Mouse (Mus musculus) liver, embryonic 15.5 days (tissue): ENCODE data around the gene Nsmce4a. TPM values are rescaled to one million over a fixed set of nuclear protein-coding genes. Genes with fewer than 3 reads are reported as not detected.

Source experiments
- ATAC-seq: fragments of 200-750 bp; cut with Nextera tagmentation; 2 replicates; pipeline ENCODE4 v1.8.0; 2017; ENCODE audit warnings: moderate number of reproducible peaks, mild to moderate bottlenecking, moderate library complexity; ENCODE audit not compliant: insufficient read depth
- H3K27ac ChIP-seq: fragments of 300-500 bp; sonication (generic); replicated peaks from 2 replicates; pipeline ENCODE4 v1.5.1; 2015; ENCODE audit warnings: mild to moderate bottlenecking, inconsistent platforms
- H3K27me3 ChIP-seq: fragments of 300-500 bp; sonication (generic); 2 replicates; pipeline ENCODE4 v1.6.1; 2015; ENCODE audit warnings: mild to moderate bottlenecking, inconsistent platforms
- H3K36me3 ChIP-seq: fragments of 300-500 bp; sonication (generic); replicated peaks from 2 replicates; pipeline ENCODE4 v1.6.1; 2015; ENCODE audit warnings: moderate library complexity, mild to moderate bottlenecking, inconsistent platforms
- H3K4me1 ChIP-seq: fragments of 300-500 bp; sonication (generic); replicated peaks from 2 replicates; pipeline ENCODE4 v1.6.1; 2015; ENCODE audit warnings: inconsistent platforms
- H3K4me2 ChIP-seq: fragments of 300-500 bp; sonication (generic); 2 replicates; pipeline ENCODE4 v1.6.1; 2015; ENCODE audit warnings: moderate library complexity, mild to moderate bottlenecking, inconsistent platforms
- H3K4me3 ChIP-seq: fragments of 300-500 bp; sonication (generic); replicated peaks from 2 replicates; pipeline ENCODE4 v1.5.1; 2015; ENCODE audit warnings: mild to moderate bottlenecking, inconsistent platforms
- H3K9ac ChIP-seq: fragments of 300-500 bp; sonication (generic); 2 replicates; pipeline ENCODE4 v1.6.1; 2015; ENCODE audit warnings: moderate library complexity, mild to moderate bottlenecking, inconsistent platforms
- H3K9me3 ChIP-seq: fragments of 300-500 bp; sonication (generic); replicated peaks from 2 replicates; pipeline ENCODE4 v1.6.1; 2016; ENCODE audit warnings: inconsistent platforms
- WGBS: fragments of 180-500 bp; shearing (Covaris S2); methylation state at CpG from one replicate; pipeline ENCODE4 v1.1.7; 2015; ENCODE audit warnings: mixed read lengths; ENCODE audit not compliant: insufficient replicate concordance; 5-methylcytosine and 5-hydroxymethylcytosine counted together
- polyA plus RNA-seq: library from polyadenylated mRNA; unstranded; fragments of >200 nt; fragmentation: Nextera tagmentation; extraction: Ambion mirVana; gene quantifications from 2 replicates; pipeline ENCODE4 v1.2.1, GENCODE M21; 2015

Nsmce4a gene
- polyA plus RNA-seq, result 83.9 and 90.7 TPM in 2 replicates

DNA sequence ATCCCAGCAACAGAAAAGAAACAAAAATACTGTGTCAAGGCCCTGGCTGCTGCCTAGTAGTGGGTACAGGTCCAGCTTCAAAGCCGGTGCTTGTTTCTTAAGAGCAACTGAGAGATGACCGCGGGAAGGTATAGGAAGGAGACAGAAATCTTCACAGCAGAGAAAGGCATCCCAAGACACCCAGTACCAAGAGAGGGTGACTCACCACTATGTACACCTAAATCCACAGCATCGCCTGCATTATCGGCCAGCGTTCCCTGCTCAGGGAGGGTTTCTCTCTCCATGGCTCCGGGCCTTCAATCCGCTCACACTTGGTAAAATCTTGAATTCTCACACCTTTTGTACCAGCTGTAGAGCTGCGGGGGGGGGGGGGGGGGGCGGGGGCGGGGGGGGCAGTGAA lies at the start of gene Nsmce4a:
TSS of gene Nsmce4a (minus strand) at position 298 of the 400 bp plus-strand sequence.
- H3K4me1 ChIP-seq, result no peaks in the 10 kb centered on the region
- H3K4me2 ChIP-seq, result no peak within 1 kb of the TSS
- no peak for ATAC-seq
- H3K27me3 ChIP-seq, result no peaks in the 10 kb centered on the region
- no peaks in the 10 kb centered on the region for H3K9me3 ChIP-seq
- no peak within 1 kb of the TSS for H3K9ac ChIP-seq
- H3K27ac ChIP-seq, result no peak within 1 kb of the TSS
- no peak within 1 kb of the TSS for H3K4me3 ChIP-seq
- WGBS, result 66% methylated on average over 11 of the region's 11 CpGs
- no peaks in the 10 kb centered on the region for H3K36me3 ChIP-seq

DNA sequence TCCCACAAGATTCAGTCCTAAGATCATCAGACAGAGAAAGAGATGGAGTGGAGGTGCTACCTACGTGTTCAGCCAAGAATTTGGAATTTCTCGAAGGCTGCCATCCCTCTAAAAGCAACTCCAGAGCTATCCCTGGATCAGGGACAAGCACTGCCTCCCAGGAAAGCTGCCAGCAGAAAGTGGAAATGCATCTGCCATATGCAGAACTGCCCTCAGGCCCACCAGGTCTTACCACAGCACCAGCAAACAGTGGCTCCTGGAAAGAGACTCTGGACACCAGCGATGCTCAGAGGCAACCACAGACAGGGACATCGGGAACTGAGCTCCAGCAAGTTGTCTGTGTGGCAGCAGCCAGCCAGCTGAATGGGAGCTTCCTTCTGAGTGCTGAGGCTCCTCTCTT lies 49.4 kb upstream of the Nsmce4a start:
- no peak overlapping the region for H3K9ac ChIP-seq
- 38% methylated on average over 4 of the region's 4 CpGs for WGBS
- H3K4me2 ChIP-seq, result no peak overlapping the region
- no peaks in the 10 kb centered on the region for H3K36me3 ChIP-seq
- ATAC-seq, result no peak
- no peak overlapping the region for H3K4me3 ChIP-seq
- H3K4me1 ChIP-seq, result no peaks in the 10 kb centered on the region
- H3K9me3 ChIP-seq, result no peaks in the 10 kb centered on the region
- H3K27me3 ChIP-seq, result no peaks in the 10 kb centered on the region; the same call in 1 of the 2 replicates
- no peak overlapping the region for H3K27ac ChIP-seq

DNA sequence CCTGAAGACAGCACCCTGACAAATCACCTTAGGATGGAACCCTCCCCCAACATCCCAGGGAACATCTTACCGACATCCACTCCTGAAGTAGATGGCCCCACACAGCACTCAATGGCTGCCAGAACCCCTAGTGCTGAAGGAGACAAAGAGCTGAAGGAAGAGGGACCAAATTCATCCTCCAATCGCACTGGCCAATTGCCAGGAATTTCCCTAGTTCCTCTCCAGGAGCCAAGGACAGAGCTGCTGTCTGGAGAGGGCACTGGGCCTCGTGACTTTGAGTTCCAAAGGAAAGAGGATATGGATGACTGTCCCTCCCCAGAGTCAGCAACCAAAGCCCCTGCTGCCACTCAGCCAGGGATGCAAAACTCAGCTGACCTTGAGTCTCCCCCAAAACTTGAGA lies 49.0 kb upstream of the Nsmce4a start:
- WGBS, result 29% methylated on average over 3 of the region's 3 CpGs
- ATAC-seq, result no peak
- Histone ChIP-seq H3K4me3 (no peak overlapping the region), H3K27me3 (no peaks in the 10 kb centered on the region; the same call in 1 of the 2 replicates), H3K9me3 (no peaks in the 10 kb centered on the region), H3K9ac (no peak overlapping the region), H3K4me2 (no peak overlapping the region), H3K27ac (no peak overlapping the region), H3K36me3 (no peaks in the 10 kb centered on the region), H3K4me1 (no peaks in the 10 kb centered on the region)

DNA sequence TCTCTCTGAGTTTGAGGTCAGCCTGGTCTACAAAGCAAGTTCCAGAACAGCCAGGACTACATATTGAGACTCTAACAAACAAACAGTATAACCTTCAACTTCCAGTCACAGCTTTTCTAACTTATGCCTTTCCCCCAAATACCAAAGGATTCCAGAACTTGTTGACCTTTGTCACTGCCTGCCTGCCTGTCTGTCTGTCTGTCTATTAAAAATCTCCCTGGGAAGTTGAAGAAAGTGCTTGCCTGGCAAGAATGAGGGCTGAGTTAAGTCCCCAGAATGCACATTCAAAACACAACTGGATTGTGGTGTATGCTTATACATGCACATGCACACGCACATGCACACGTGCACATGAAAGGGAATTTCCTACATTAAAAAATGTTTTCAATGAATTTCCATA lies 48.1 kb upstream of the Nsmce4a start:
- no peaks in the 10 kb centered on the region for H3K4me1 ChIP-seq
- no peak overlapping the region for H3K9ac ChIP-seq
- no peak overlapping the region for H3K27ac ChIP-seq
- H3K36me3 ChIP-seq, result no peaks in the 10 kb centered on the region
- no peaks in the 10 kb centered on the region for H3K9me3 ChIP-seq
- H3K4me3 ChIP-seq, result no peak overlapping the region
- H3K4me2 ChIP-seq, result no peak overlapping the region
- no peak for ATAC-seq
- no peaks in the 10 kb centered on the region; the same call in 1 of the 2 replicates for H3K27me3 ChIP-seq
- 83% methylated on average over 2 of the region's 2 CpGs for WGBS

DNA sequence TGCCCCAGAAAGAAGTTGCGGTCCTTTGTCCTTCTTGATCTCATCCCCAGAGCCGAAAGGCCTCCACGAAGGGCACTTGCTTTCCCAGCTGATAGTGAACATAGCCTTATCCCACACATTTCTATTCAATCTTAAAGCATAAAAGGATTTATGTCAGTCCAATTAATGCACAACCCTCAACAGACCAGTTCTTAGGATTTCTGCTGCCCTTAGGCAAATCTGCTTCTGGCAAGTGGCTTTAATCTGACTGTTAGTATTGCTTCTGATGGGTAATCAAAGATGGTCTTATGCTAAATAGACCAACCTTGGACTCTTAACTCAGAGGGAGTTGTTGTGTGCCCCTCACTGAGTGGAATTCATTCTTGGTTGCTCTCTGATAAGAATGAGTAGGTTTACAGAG lies 44.7 kb upstream of the Nsmce4a start:
- WGBS, result 76% methylated on average over 3 of the region's 3 CpGs
- no peak for ATAC-seq
- Histone ChIP-seq H3K27ac (no peak overlapping the region), H3K4me2 (no peak overlapping the region), H3K27me3 (no peaks in the 10 kb centered on the region), H3K36me3 (no peaks in the 10 kb centered on the region), H3K9me3 (no peaks in the 10 kb centered on the region), H3K4me1 (no peaks in the 10 kb centered on the region), H3K4me3 (no peak overlapping the region), H3K9ac (no peak overlapping the region)

DNA sequence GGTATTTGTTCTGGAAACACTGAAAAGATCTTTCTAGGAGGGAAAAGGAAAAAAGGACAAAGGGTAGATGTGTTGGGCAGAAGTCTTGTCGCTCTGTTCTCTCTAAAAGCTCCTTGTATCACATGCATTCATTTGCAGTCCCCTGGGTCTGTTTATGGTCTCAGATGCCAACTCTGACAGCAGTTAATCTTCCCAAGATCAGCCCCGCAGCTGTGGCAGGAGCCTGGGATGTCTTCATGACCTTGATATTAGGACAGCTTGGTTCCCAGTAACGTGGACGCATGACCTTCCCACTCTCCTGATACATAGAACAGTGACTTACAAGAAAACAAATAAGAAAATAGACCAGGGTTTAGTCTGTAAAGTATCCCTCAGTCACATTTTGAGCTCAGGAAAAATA lies 41.1 kb upstream of the Nsmce4a start:
- no peak for ATAC-seq
- Histone ChIP-seq H3K9me3 (no peaks in the 10 kb centered on the region), H3K27me3 (no peaks in the 10 kb centered on the region)

DNA sequence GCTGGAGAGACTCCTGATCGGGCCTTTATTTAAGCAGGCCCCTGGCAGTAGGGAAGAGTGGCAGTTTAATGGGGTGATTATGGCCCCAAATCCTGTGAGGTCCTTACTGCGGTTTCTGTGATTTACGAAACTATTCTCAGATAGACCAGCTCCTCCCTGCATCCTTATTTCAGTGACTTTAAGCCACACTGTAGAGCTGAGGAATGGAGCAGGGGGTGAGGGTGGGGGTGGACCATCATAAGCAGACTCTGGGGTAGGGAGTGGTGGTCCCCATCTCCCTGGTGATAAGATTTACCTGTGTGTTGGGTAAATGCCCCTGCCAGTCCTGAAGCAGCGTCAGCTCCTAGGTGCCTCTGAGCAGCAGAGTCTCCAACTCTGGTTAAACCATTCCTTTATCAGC lies 34.0 kb upstream of the Nsmce4a start:
- H3K9me3 ChIP-seq, result no peaks in the 10 kb centered on the region
- WGBS, result 63% methylated on average over 4 of the region's 4 CpGs

More for the DNA sequence above, 41.1 kb upstream of the Nsmce4a start:
- Histone ChIP-seq H3K4me3 (no peak overlapping the region), H3K4me2 (no peak overlapping the region), H3K36me3 (no peaks in the 10 kb centered on the region), H3K27ac (no peak overlapping the region), H3K4me1 (no peaks in the 10 kb centered on the region), H3K9ac (no peak overlapping the region)
- WGBS, result 57% methylated on average over 4 of the region's 4 CpGs

DNA sequence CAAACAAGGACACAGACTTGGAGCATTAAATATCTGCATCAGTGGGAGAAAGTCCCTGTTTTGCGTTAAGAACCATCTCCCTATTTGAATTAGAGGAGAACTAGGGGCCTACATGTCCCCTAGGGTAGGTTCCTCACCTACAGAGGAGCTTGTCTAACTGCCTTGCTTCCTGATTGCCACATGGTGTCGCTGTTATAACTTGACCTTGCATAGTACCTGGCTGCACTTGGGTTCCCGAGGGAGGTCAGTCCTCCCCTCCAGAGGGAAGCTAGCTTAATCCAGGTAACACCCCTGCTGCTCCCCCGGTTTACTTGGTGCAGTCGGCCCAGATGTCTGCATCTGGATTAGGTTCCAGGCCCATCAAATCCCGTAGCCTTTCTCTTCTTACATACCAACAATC lies 32.2 kb upstream of the Nsmce4a start:
- ATAC-seq, result no peak
- Histone ChIP-seq H3K4me1 (no peaks in the 10 kb centered on the region), H3K27me3 (no peaks in the 10 kb centered on the region)

More for the DNA sequence above, 34.0 kb upstream of the Nsmce4a start:
- Histone ChIP-seq H3K4me2 (no peak overlapping the region), H3K27ac (no peak overlapping the region), H3K9ac (no peak overlapping the region), H3K27me3 (no peaks in the 10 kb centered on the region), H3K4me1 (no peaks in the 10 kb centered on the region), H3K4me3 (no peak overlapping the region), H3K36me3 (no peaks in the 10 kb centered on the region)
- no peak for ATAC-seq

DNA sequence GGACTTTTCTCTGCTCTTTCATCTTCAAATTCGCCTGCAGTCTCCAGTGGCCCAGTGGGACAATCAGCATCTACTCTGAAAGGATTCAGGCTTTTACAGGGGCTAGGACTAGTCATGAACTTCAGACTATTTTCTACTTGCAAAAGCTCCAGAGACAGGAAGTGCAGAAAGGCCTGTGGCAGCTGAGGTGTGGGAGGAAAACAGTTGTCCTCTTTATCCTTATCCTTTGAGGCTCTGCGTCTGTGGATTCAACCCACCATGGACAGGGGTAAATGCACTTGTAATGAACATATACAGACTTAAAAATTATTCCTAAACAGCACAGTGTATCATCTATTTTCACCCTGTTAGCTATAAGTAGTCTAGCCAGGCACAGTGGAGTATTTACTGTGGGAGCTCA lies 31.5 kb upstream of the Nsmce4a start:
- H3K4me2 ChIP-seq, result no peak overlapping the region
- no peaks in the 10 kb centered on the region for H3K4me1 ChIP-seq
- H3K9me3 ChIP-seq, result no peaks in the 10 kb centered on the region
- H3K27me3 ChIP-seq, result no peaks in the 10 kb centered on the region
- no peaks in the 10 kb centered on the region for H3K36me3 ChIP-seq
- no peak overlapping the region for H3K9ac ChIP-seq
- no peak overlapping the region for H3K4me3 ChIP-seq
- ATAC-seq, result no peak
- H3K27ac ChIP-seq, result no peak overlapping the region
- 40% methylated on average over 2 of the region's 2 CpGs for WGBS

More for the DNA sequence above, 32.2 kb upstream of the Nsmce4a start:
- Histone ChIP-seq H3K4me3 (no peak overlapping the region), H3K9me3 (no peaks in the 10 kb centered on the region), H3K9ac (no peak overlapping the region), H3K36me3 (no peaks in the 10 kb centered on the region), H3K4me2 (no peak overlapping the region), H3K27ac (no peak overlapping the region)
- 19% methylated on average over 6 of the region's 6 CpGs for WGBS

DNA sequence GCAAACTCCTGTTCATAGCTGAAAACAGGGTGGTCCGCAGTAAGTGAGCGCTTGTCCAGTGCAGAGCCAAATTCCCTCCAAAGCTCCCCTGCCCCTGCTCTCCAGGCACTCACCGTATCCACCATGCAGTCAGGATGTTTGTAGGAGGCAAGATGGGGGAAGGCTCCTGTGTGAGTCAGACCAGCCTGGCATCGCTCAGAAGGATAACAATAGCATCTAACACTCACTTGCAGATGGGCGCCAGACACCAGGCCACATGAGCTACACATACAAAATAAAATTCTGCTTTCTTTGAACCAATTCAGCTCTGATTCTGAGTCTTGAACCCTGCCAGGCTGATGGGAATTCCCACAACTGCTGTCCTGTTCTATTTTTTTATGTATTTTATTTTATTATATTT lies 30.6 kb upstream of the Nsmce4a start:
- H3K9me3 ChIP-seq, result no peaks in the 10 kb centered on the region
- no peaks in the 10 kb centered on the region for H3K4me1 ChIP-seq
- H3K4me3 ChIP-seq, result no peak overlapping the region
- H3K9ac ChIP-seq, result no peak overlapping the region
- no peaks in the 10 kb centered on the region for H3K27me3 ChIP-seq
- H3K36me3 ChIP-seq, result no peaks in the 10 kb centered on the region
- no peak overlapping the region for H3K4me2 ChIP-seq
- no peak for ATAC-seq
- H3K27ac ChIP-seq, result no peak overlapping the region
- WGBS, result 67% methylated on average over 5 of the region's 5 CpGs

DNA sequence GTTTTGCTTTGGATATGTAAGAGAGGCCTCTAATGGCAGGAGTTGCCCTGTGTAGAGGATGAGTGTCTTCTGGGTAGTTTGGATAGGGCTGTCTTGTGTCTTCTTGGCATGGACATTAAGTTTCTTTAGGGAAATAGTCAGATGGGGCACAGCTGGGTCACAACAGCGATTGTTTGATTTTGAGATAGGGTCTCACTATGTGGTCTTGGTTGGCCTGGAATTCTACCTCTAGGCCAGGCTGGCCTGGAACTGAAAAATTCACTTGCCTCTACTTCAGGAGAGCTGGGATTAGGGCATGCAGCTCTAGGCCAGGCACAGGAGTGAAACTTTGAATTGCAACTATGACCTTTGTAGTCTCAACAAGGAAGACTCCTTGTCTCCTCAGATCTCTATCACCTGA lies 29.9 kb upstream of the Nsmce4a start:
- 50% methylated on average over 1 of the region's 1 CpGs for WGBS
- H3K4me1 ChIP-seq, result no peaks in the 10 kb centered on the region
- no peaks in the 10 kb centered on the region for H3K36me3 ChIP-seq
- no peaks in the 10 kb centered on the region for H3K27me3 ChIP-seq
- no peaks in the 10 kb centered on the region for H3K9me3 ChIP-seq
- no peak overlapping the region for H3K9ac ChIP-seq
- H3K4me2 ChIP-seq, result no peak overlapping the region
- no peak overlapping the region for H3K27ac ChIP-seq
- H3K4me3 ChIP-seq, result no peak overlapping the region
- no peak for ATAC-seq

DNA sequence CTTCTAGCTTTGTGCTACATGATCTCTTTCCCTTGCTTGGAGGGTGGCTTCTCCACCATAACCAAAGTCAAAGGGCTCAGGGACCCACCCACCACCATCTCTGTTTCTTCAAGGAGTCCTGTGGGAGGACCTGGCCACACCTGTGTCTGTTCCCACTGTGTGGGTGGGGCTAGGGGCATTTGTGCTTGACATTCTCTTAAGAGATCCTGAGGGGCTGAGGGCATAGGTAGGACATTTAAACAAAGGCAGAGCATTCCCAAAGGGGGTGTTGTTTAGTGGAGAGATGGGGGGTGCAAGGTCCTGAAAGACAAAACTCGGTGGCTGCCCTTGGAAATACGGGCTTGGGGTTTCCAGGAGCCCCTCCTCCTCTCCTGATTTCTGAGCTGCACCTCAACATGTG lies 27.6 kb upstream of the Nsmce4a start:
- Histone ChIP-seq H3K4me2 (no peak overlapping the region), H3K36me3 (no peaks in the 10 kb centered on the region), H3K4me3 (no peak overlapping the region), H3K27ac (no peak overlapping the region), H3K9ac (no peak overlapping the region), H3K27me3 (no peaks in the 10 kb centered on the region), H3K9me3 (no peaks in the 10 kb centered on the region), H3K4me1 (no peaks in the 10 kb centered on the region)
- ATAC-seq, result no peak
- 50% methylated on average over 2 of the region's 2 CpGs for WGBS
